3 mouse cellular contexts compared by ENCODE assay signal in genomic region chr16:14947561-14947960, GRCm38 (mm10). TPM values are rescaled to one million over a fixed set of nuclear protein-coding genes. Genes with fewer than 3 reads are reported as not detected.
"Had no signal": no experiment of that assay in that cellular context is flagged by ENCODE, and none has a peak within 500 bp of the region (broad histone marks: within the 10 kb centered on the region; RNA-seq: fewer than 3 reads in every experiment).

No protein-coding gene starts in this region.

RNA-seq across cellular contexts. Expression of gene Efcab1, which starts 41.2 kb away (rescaled TPM):
- total RNA-seq: neutrophil, adult 5-6 weeks had no signal
- polyA plus RNA-seq: small intestine, adult 2 months; spleen, adult 2 months had no signal
